Mouse (Mus musculus) heart, adult 2 months (tissue): ENCODE data around the gene Hdac4. TPM values are rescaled to one million over a fixed set of nuclear protein-coding genes. Genes with fewer than 3 reads are reported as not detected.

Experiments
- DNase-seq, 2 experiments: peaks; one replicate each; pipeline ENCODE4 v3.0.0; 2021
- H3K27ac ChIP-seq: fragments of 200-600 bp; 2 replicates; pipeline ENCODE4 v1.8.1; 2022
- H3K27me3 ChIP-seq: fragments of 200-500 bp; 2 replicates; pipeline ENCODE4 v1.6.1; 2012; ENCODE audit warnings: mild to moderate bottlenecking, low read length, inconsistent platforms, mixed read lengths; ENCODE audit not compliant: control insufficient read depth, insufficient read depth
- H3K36me3 ChIP-seq: fragments of 200-500 bp; 2 replicates; pipeline ENCODE4 v1.6.1; 2012; ENCODE audit warnings: low read length, inconsistent platforms; ENCODE audit not compliant: control insufficient read depth, insufficient read depth
- H3K4me1 ChIP-seq: fragments of 200-500 bp; 2 replicates; pipeline ENCODE4 v1.6.1; 2011; ENCODE audit warnings: low read length; ENCODE audit not compliant: control insufficient read depth, insufficient read depth
- H3K4me3 ChIP-seq: fragments of 200-600 bp; 2 replicates; pipeline ENCODE4 v1.8.1; 2022
- H3K79me2 ChIP-seq: fragments of 200-500 bp; replicated peaks from 2 replicates; pipeline ENCODE4 v1.6.1; 2012; ENCODE audit warnings: mild to moderate bottlenecking, inconsistent platforms, low read length, moderate library complexity, mixed read lengths; ENCODE audit not compliant: control insufficient read depth, insufficient read depth
- H3K9ac ChIP-seq: fragments of 200-500 bp; 2 replicates; pipeline ENCODE4 v1.6.1; 2012; ENCODE audit warnings: low read depth, mild to moderate bottlenecking, control low read depth, inconsistent platforms, low read length, mixed read lengths
- CTCF ChIP-seq: fragments of 200-600 bp; IDR thresholded peaks from 2 replicates; pipeline ENCODE4 v1.8.1; 2022; ENCODE audit warnings: antibody characterized with exemption, mild to moderate bottlenecking, moderate library complexity
- EP300 ChIP-seq: fragments of 200-500 bp; IDR thresholded peaks from 2 replicates; pipeline ENCODE4 v1.6.1; 2011; ENCODE audit warnings: low read depth, low read length, control low read depth; ENCODE audit not compliant: insufficient read depth
- POLR2A ChIP-seq: fragments of 200-500 bp; IDR thresholded peaks from 2 replicates; pipeline ENCODE4 v1.6.1; 2011; ENCODE audit warnings: mild to moderate bottlenecking, low read depth, low read length, control low read depth; ENCODE audit not compliant: insufficient read depth
- WGBS: fragments of 180-500 bp; shearing (Covaris S2); methylation state at CpG from one replicate; pipeline ENCODE4 v1.1.7; 2018; 5-methylcytosine and 5-hydroxymethylcytosine counted together
- intact Hi-C: fragments of 180-260 bp; cut with DNase I; formaldehyde crosslinking; loops from one replicate; pipeline ENCODE4 v1.15.1; 2025
- polyA plus RNA-seq: library from polyadenylated mRNA; depleted of rRNA; stranded (reverse); fragments of >200 nt; gene quantifications from 2 replicates; pipeline ENCODE4 v1.2.3, GENCODE M21; 2012
- total RNA-seq, 2 experiments: library from RNA; stranded (reverse); gene quantifications; 2 replicates each; pipeline ENCODE4 v1.2.3; 2021

Hdac4 gene
- total and polyA plus RNA-seq, 3 experiments: 15.6 to 45.1 (median 41.3) TPM

- Histone ChIP-seq H3K4me3 (no peak overlapping the region), H3K36me3 (no peaks in the 10 kb centered on the region; the same call in 1 of the 2 replicates), H3K4me1 (peaks cover 15% of the 10 kb centered on the region), H3K9ac (no peak overlapping the region), H3K79me2 (peaks cover 2% of the 10 kb centered on the region; the same call in 1 of the 2 replicates), H3K27ac (no peak overlapping the region), H3K27me3 (no peaks in the 10 kb centered on the region)
- DNase-seq: no peak
- 52% methylated on average over 6 of the region's 6 CpGs for WGBS
- intact Hi-C loops: no loop called here
- TF ChIP-seq EP300 (no peak), POLR2A (no peak), CTCF (no peak)
Measured at GRCm38 (mm10) chr1:92143331-92143895, 52.1 kb downstream of the Hdac4 start.

GRCm38 (mm10) chr1:92142793-92143192 lies 52.7 kb downstream of the Hdac4 start:
- no peak overlapping the region for H3K4me3 ChIP-seq
- intact Hi-C loops: no loop called here
- no peaks in the 10 kb centered on the region; the same call in 1 of the 2 replicates for H3K36me3 ChIP-seq
- no peak for DNase-seq
- H3K4me1 ChIP-seq: peaks cover 18% of the 10 kb centered on the region
- no peak overlapping the region for H3K27ac ChIP-seq
- no peaks in the 10 kb centered on the region for H3K27me3 ChIP-seq
- TF ChIP-seq CTCF (no peak), EP300 (no peak), POLR2A (no peak)
- WGBS: 95% methylated on average over 4 of the region's 4 CpGs
- no peak overlapping the region for H3K9ac ChIP-seq
- H3K79me2 ChIP-seq: peaks cover 2% of the 10 kb centered on the region; the same call in 1 of the 2 replicates

- TF ChIP-seq EP300 (no peak), CTCF (no peak), POLR2A (no peak)
- Histone ChIP-seq H3K27ac (no peak overlapping the region), H3K79me2 (peaks cover 2% of the 10 kb centered on the region; the same call in 1 of the 2 replicates), H3K4me3 (no peak overlapping the region), H3K36me3 (no peaks in the 10 kb centered on the region; the same call in 1 of the 2 replicates), H3K27me3 (no peaks in the 10 kb centered on the region), H3K4me1 (peaks cover 19% of the 10 kb centered on the region), H3K9ac (no peak overlapping the region)
- 90% methylated on average over 4 of the region's 4 CpGs for WGBS
- DNase-seq: no peak
- intact Hi-C loops: no loop called here
Measured at GRCm38 (mm10) chr1:92139001-92139400, 56.5 kb downstream of the Hdac4 start.

GRCm38 (mm10) chr1:92137136-92137848 lies 58.2 kb downstream of the Hdac4 start:
- TF ChIP-seq CTCF: no peak
- TF ChIP-seq EP300: peak; percentile 77; the same call in 1 of the 2 replicates
- no peak for TF ChIP-seq POLR2A

GRCm38 (mm10) chr1:92136362-92136761 lies 59.1 kb downstream of the Hdac4 start:
- no peak for DNase-seq
- H3K27me3 ChIP-seq: no peaks in the 10 kb centered on the region
- H3K4me3 ChIP-seq: no peak overlapping the region
- no peak for TF ChIP-seq CTCF
- 91% methylated on average over 3 of the region's 3 CpGs for WGBS
- intact Hi-C loops: no loop called here
- no peak overlapping the region for H3K27ac ChIP-seq
- H3K9ac ChIP-seq: no peak overlapping the region
- peaks cover 2% of the 10 kb centered on the region; the same call in 1 of the 2 replicates for H3K79me2 ChIP-seq
- H3K4me1 ChIP-seq: peaks cover 15% of the 10 kb centered on the region
- no peaks in the 10 kb centered on the region; the same call in 1 of the 2 replicates for H3K36me3 ChIP-seq

More at GRCm38 (mm10) chr1:92137136-92137848, 58.2 kb downstream of the Hdac4 start:
- Histone ChIP-seq H3K27me3 (no peaks in the 10 kb centered on the region), H3K4me1 (peaks cover 15% of the 10 kb centered on the region), H3K27ac (no peak overlapping the region), H3K9ac (no peak overlapping the region), H3K79me2 (peaks cover 2% of the 10 kb centered on the region; the same call in 1 of the 2 replicates), H3K36me3 (no peaks in the 10 kb centered on the region; the same call in 1 of the 2 replicates), H3K4me3 (no peak overlapping the region)
- peak; percentile 73 to 81 for DNase-seq
- intact Hi-C loops: no loop called here
- WGBS: 10% methylated on average over 2 of the region's 2 CpGs

- H3K79me2 ChIP-seq: peaks cover 3% of the 10 kb centered on the region
- H3K36me3 ChIP-seq: no peaks in the 10 kb centered on the region; the same call in 1 of the 2 replicates
- no peak overlapping the region for H3K4me3 ChIP-seq
- H3K27ac ChIP-seq: no peak overlapping the region
- no peak for DNase-seq
- TF ChIP-seq POLR2A: no peak
- no peak for TF ChIP-seq EP300
- no peak for TF ChIP-seq CTCF
- H3K9ac ChIP-seq: no peak overlapping the region
- intact Hi-C loops: loop anchor here (5.0 kb wide), 1 partner anchor 45 kb away; no protein-coding TSS in a partner anchor
- WGBS: 60% methylated on average over 2 of the region's 2 CpGs
- H3K4me1 ChIP-seq: peaks cover 16% of the 10 kb centered on the region
- H3K27me3 ChIP-seq: no peaks in the 10 kb centered on the region
Measured at GRCm38 (mm10) chr1:92132181-92132580, 63.3 kb downstream of the Hdac4 start.
